Mouse (Mus musculus) neural tube, embryonic 11.5 days (tissue): ENCODE data around the gene Sorl1. TPM values are rescaled to one million over a fixed set of nuclear protein-coding genes. Genes with fewer than 3 reads are reported as not detected.
A peak's percentile ranks its signal among the peaks of the same experiment; 100 is the strongest.

Experiments
- ATAC-seq: fragments of 200-750 bp; cut with Nextera tagmentation; 2 replicates; pipeline ENCODE4 v1.8.0; 2017; ENCODE audit warnings: moderate number of reproducible peaks, mild to moderate bottlenecking, moderate TSS enrichment, moderate library complexity; ENCODE audit not compliant: insufficient read depth, low FRiP score, low TSS enrichment
- DNase-seq: peaks from one replicate; pipeline ENCODE4 v3.0.0-alpha.2; 2015; ENCODE audit warnings: low spot score
- H3K27ac ChIP-seq: fragments of 300-500 bp; sonication (generic); 2 replicates; pipeline ENCODE4 v1.5.1; 2014; ENCODE audit warnings: low read depth, mild to moderate bottlenecking, low read length
- H3K27me3 ChIP-seq: fragments of 300-500 bp; sonication (generic); 2 replicates; pipeline ENCODE4 v1.6.1; 2014; ENCODE audit warnings: mild to moderate bottlenecking, low read length, mixed read lengths; ENCODE audit not compliant: control insufficient read depth, insufficient read depth
- H3K36me3 ChIP-seq: fragments of 300-500 bp; sonication (generic); 2 replicates; pipeline ENCODE4 v1.6.1; 2014; ENCODE audit warnings: mild to moderate bottlenecking, low read length, moderate library complexity, mixed read lengths; ENCODE audit not compliant: control insufficient read depth, insufficient read depth
- H3K4me1 ChIP-seq: fragments of 300-500 bp; sonication (generic); 2 replicates; pipeline ENCODE4 v1.6.1; 2014; ENCODE audit warnings: low read length, mixed read lengths; ENCODE audit not compliant: control insufficient read depth, insufficient read depth
- H3K4me2 ChIP-seq: fragments of 300-500 bp; sonication (generic); 2 replicates; pipeline ENCODE4 v1.6.1; 2014; ENCODE audit warnings: low read depth, mild to moderate bottlenecking, moderate library complexity
- H3K4me3 ChIP-seq: fragments of 300-500 bp; sonication (generic); 2 replicates; pipeline ENCODE4 v1.5.1; 2014; ENCODE audit warnings: low read depth, low read length
- H3K9ac ChIP-seq: fragments of 300-500 bp; sonication (generic); 2 replicates; pipeline ENCODE4 v1.6.1; 2014; ENCODE audit warnings: mild to moderate bottlenecking, low read length
- H3K9me3 ChIP-seq: fragments of 300-500 bp; sonication (generic); 2 replicates; pipeline ENCODE4 v1.6.1; 2016; ENCODE audit warnings: low read length; ENCODE audit not compliant: control insufficient read depth
- WGBS: fragments of 180-500 bp; shearing (Covaris S2); extraction: QIAGEN DNeasy Blood & Tissue Kit; methylation state at CpG from one replicate; pipeline ENCODE4 v1.1.7; 2014; 5-methylcytosine and 5-hydroxymethylcytosine counted together
- polyA plus RNA-seq: library from polyadenylated mRNA; unstranded; fragments of >200 nt; fragmentation: Nextera tagmentation; extraction: Ambion mirVana; gene quantifications from 2 replicates; pipeline ENCODE4 v1.2.1, GENCODE M21; 2014

The Sorl1 gene
- polyA plus RNA-seq, 1 experiment from 2014 or later, result 11.6 TPM

GRCm38 (mm10) chr9:42005101-42005500 is 119.0 kb downstream of the Sorl1 start:
- Histone ChIP-seq H3K27ac (no peak overlapping the region), H3K4me2 (no peak overlapping the region), H3K9me3 (no peaks in the 10 kb centered on the region), H3K4me3 (no peak overlapping the region), H3K27me3 (no peaks in the 10 kb centered on the region), H3K4me1 (no peaks in the 10 kb centered on the region), H3K36me3 (no peaks in the 10 kb centered on the region), H3K9ac (no peak overlapping the region)
- no peak for ATAC-seq
- peak; percentile 21 for DNase-seq
- 52% methylated on average over 8 of the region's 8 CpGs for WGBS

- no peaks in the 10 kb centered on the region for H3K9me3 ChIP-seq
- no peak overlapping the region for H3K4me3 ChIP-seq
- H3K4me2 ChIP-seq, result no peak overlapping the region
- H3K9ac ChIP-seq, result no peak overlapping the region
- no peak for DNase-seq
- no peak for ATAC-seq
- no peaks in the 10 kb centered on the region for H3K36me3 ChIP-seq
- no peaks in the 10 kb centered on the region for H3K27me3 ChIP-seq
- 93% methylated on average over 4 of the region's 4 CpGs for WGBS
- 0 out of 2 replicates have a peak, but pooled peaks cover 3% of the 10 kb centered on the region for H3K4me1 ChIP-seq
- H3K27ac ChIP-seq, result no peak overlapping the region
These were observed 120.0 kb downstream of the Sorl1 start for GRCm38 (mm10) chr9:42004140-42004539.

GRCm38 (mm10) chr9:41999498-42000473 is 124.3 kb downstream of the Sorl1 start:
- H3K4me3 ChIP-seq, result no peak overlapping the region
- H3K27ac ChIP-seq, result no peak overlapping the region
- no peaks in the 10 kb centered on the region for H3K27me3 ChIP-seq
- H3K4me1 ChIP-seq, result 0 out of 2 replicates have a peak, but pooled peaks cover 3% of the 10 kb centered on the region
- DNase-seq (peak; percentile 61), ATAC-seq (no peak)
- no peaks in the 10 kb centered on the region for H3K36me3 ChIP-seq
- H3K9me3 ChIP-seq, result no peaks in the 10 kb centered on the region
- 66% methylated on average over 12 of the region's 12 CpGs for WGBS
- no peak overlapping the region for H3K9ac ChIP-seq
- H3K4me2 ChIP-seq, result no peak overlapping the region

GRCm38 (mm10) chr9:41995278-41995677 is 128.8 kb downstream of the Sorl1 start:
- Histone ChIP-seq H3K4me3 (no peak overlapping the region), H3K9me3 (no peaks in the 10 kb centered on the region), H3K27me3 (no peaks in the 10 kb centered on the region), H3K36me3 (no peaks in the 10 kb centered on the region), H3K4me1 (0 out of 2 replicates have a peak, but pooled peaks cover 3% of the 10 kb centered on the region), H3K27ac (no peak overlapping the region), H3K4me2 (no peak overlapping the region), H3K9ac (no peak overlapping the region)
- DNase-seq, result no peak
- WGBS, result 93% methylated on average over 9 of the region's 9 CpGs
- no peak for ATAC-seq

- Histone ChIP-seq H3K36me3 (no peaks in the 10 kb centered on the region), H3K27me3 (no peaks in the 10 kb centered on the region), H3K4me1 (no peaks in the 10 kb centered on the region), H3K4me2 (no peak overlapping the region), H3K4me3 (no peak overlapping the region), H3K9ac (no peak overlapping the region), H3K27ac (no peak overlapping the region), H3K9me3 (no peaks in the 10 kb centered on the region)
- ATAC-seq (no peak), DNase-seq (no peak)
- WGBS, result 89% methylated on average over 5 of the region's 5 CpGs
These were observed 130.3 kb downstream of the Sorl1 start for GRCm38 (mm10) chr9:41993821-41994220.

- no peaks in the 10 kb centered on the region for H3K36me3 ChIP-seq
- H3K4me2 ChIP-seq, result no peak overlapping the region
- H3K9me3 ChIP-seq, result no peaks in the 10 kb centered on the region
- no peak for ATAC-seq
- no peaks in the 10 kb centered on the region for H3K4me1 ChIP-seq
- DNase-seq, result no peak
- WGBS, result 90% methylated on average over 5 of the region's 5 CpGs
- H3K27me3 ChIP-seq, result no peaks in the 10 kb centered on the region
- H3K27ac ChIP-seq, result no peak overlapping the region
- no peak overlapping the region for H3K4me3 ChIP-seq
- no peak overlapping the region for H3K9ac ChIP-seq
These were observed 131.3 kb downstream of the Sorl1 start for GRCm38 (mm10) chr9:41992841-41993240.

GRCm38 (mm10) chr9:41985636-41986035 is 138.5 kb downstream of the Sorl1 start:
- Histone ChIP-seq H3K9ac (no peak overlapping the region), H3K4me3 (no peak overlapping the region), H3K4me2 (no peak overlapping the region), H3K4me1 (no peaks in the 10 kb centered on the region), H3K36me3 (no peaks in the 10 kb centered on the region), H3K27ac (no peak overlapping the region), H3K27me3 (no peaks in the 10 kb centered on the region), H3K9me3 (no peaks in the 10 kb centered on the region)
- WGBS, result 42% methylated on average over 5 of the region's 5 CpGs
- no peak for DNase-seq
- ATAC-seq, result no peak

- no peaks in the 10 kb centered on the region for H3K36me3 ChIP-seq
These were observed 139.0 kb downstream of the Sorl1 start for GRCm38 (mm10) chr9:41985052-41985451.

GRCm38 (mm10) chr9:41984306-41984705 is 139.8 kb downstream of the Sorl1 start:
- Histone ChIP-seq H3K9me3 (no peaks in the 10 kb centered on the region), H3K4me1 (no peaks in the 10 kb centered on the region), H3K27ac (no peak overlapping the region), H3K9ac (no peak overlapping the region), H3K27me3 (no peaks in the 10 kb centered on the region), H3K36me3 (no peaks in the 10 kb centered on the region), H3K4me3 (no peak overlapping the region), H3K4me2 (no peak overlapping the region)
- DNase-seq (no peak), ATAC-seq (no peak)
- WGBS, result 92% methylated on average over 11 of the region's 11 CpGs

More at GRCm38 (mm10) chr9:41985052-41985451, 139.0 kb downstream of the Sorl1 start:
- Histone ChIP-seq H3K4me2 (no peak overlapping the region), H3K27me3 (no peaks in the 10 kb centered on the region), H3K9me3 (no peaks in the 10 kb centered on the region), H3K27ac (no peak overlapping the region), H3K9ac (no peak overlapping the region), H3K4me1 (no peaks in the 10 kb centered on the region), H3K4me3 (no peak overlapping the region)
- ATAC-seq (no peak), DNase-seq (no peak)
- WGBS, result 73% methylated on average over 9 of the region's 9 CpGs
